Mouse (Mus musculus) right cerebral cortex, adult 18-20 months (tissue): ENCODE data around the gene Opa3.

ENCODE experiments used
- DNase-seq: peaks from one replicate; pipeline ENCODE4 v3.0.0; 2022; ENCODE audit warnings: mixed read lengths

Gene Opa3

GRCm38 (mm10) chr7:19217492-19217891 lies 10.6 kb upstream of the Opa3 start:
- no peak for DNase-seq

GRCm38 (mm10) chr7:19217944-19218343 lies 10.2 kb upstream of the Opa3 start:
- DNase-seq: no peak

- no peak for DNase-seq
Observed at GRCm38 (mm10) chr7:19220061-19220460, 8.1 kb upstream of the Opa3 start.

GRCm38 (mm10) chr7:19222189-19222588 lies 5.9 kb upstream of the Opa3 start:
- no peak for DNase-seq

- no peak for DNase-seq
Observed at GRCm38 (mm10) chr7:19222875-19223274, 5.3 kb upstream of the Opa3 start.

- DNase-seq: no peak
Observed at GRCm38 (mm10) chr7:19224933-19225332, 3.2 kb upstream of the Opa3 start.

GRCm38 (mm10) chr7:19226817-19227797 lies 1.0 kb upstream of the Opa3 start:
- DNase-seq: peak; percentile 45

GRCm38 (mm10) chr7:19228793-19229148 lies 637 bp downstream of the Opa3 start:
- no peak for DNase-seq

GRCm38 (mm10) chr7:19229404-19229803 lies 1.3 kb downstream of the Opa3 start:
- no peak for DNase-seq

GRCm38 (mm10) chr7:19230041-19230580 lies 2.0 kb downstream of the Opa3 start:
- DNase-seq: no peak

GRCm38 (mm10) chr7:19230899-19231298 lies 2.8 kb downstream of the Opa3 start:
- DNase-seq: no peak

- no peak for DNase-seq
Observed at GRCm38 (mm10) chr7:19231849-19232248, 3.7 kb downstream of the Opa3 start.

GRCm38 (mm10) chr7:19234652-19235051 lies 6.5 kb downstream of the Opa3 start:
- DNase-seq: no peak

GRCm38 (mm10) chr7:19235092-19235671 lies 7.0 kb downstream of the Opa3 start:
- DNase-seq: no peak

GRCm38 (mm10) chr7:19236411-19236810 lies 8.3 kb downstream of the Opa3 start:
- no peak for DNase-seq

GRCm38 (mm10) chr7:19238344-19238743 lies 10.2 kb downstream of the Opa3 start:
- DNase-seq: no peak

- peak; percentile 90 for DNase-seq
Observed at GRCm38 (mm10) chr7:19239423-19239822, 11.3 kb downstream of the Opa3 start.

GRCm38 (mm10) chr7:19239986-19240385 lies 11.9 kb downstream of the Opa3 start:
- no peak for DNase-seq

GRCm38 (mm10) chr7:19240905-19241463 lies 12.8 kb downstream of the Opa3 start:
- DNase-seq: peak; percentile 51

- no peak for DNase-seq
Observed at GRCm38 (mm10) chr7:19242005-19242404, 13.9 kb downstream of the Opa3 start.

- DNase-seq: peak; percentile 46
Observed at GRCm38 (mm10) chr7:19243858-19244257, 15.7 kb downstream of the Opa3 start.

- no peak for DNase-seq
Observed at GRCm38 (mm10) chr7:19245083-19245482, 16.9 kb downstream of the Opa3 start.

- DNase-seq: no peak
Observed at GRCm38 (mm10) chr7:19246855-19247254, 18.7 kb downstream of the Opa3 start.

GRCm38 (mm10) chr7:19247511-19247910 lies 19.4 kb downstream of the Opa3 start:
- DNase-seq: no peak
